Mouse (Mus musculus): ENCODE measurements around the gene Pacsin1. TPM values are rescaled to one million over a fixed set of nuclear protein-coding genes. Genes with fewer than 3 reads are reported as not detected.

Gene Pacsin1
- polyA plus RNA-seq, 1 experiment from 2014 or later: 3.4 TPM

GRCm38 (mm10) chr17:27725011-27725410 lies 69.7 kb downstream of the Pacsin1 start:
- peak overlapping the region; percentile 78 for H3K27ac ChIP-seq
- H3K4me3 ChIP-seq: peak overlapping the region; percentile 19; the same call in 1 of the 2 replicates
- no peak for DNase-seq (ENCODE audit: low spot score)

GRCm38 (mm10) chr17:27725412-27725811 lies 70.1 kb downstream of the Pacsin1 start:
- Histone ChIP-seq H3K9me3 (0 out of 2 replicates have a peak, but pooled peaks cover 3% of the 10 kb centered on the region), H3K36me3 (no peaks in the 10 kb centered on the region), H3K4me1 (replicated peaks) (peaks cover 50% of the 10 kb centered on the region), H3K27ac (peak overlapping the region; percentile 78), H3K4me3 (peak overlapping the region; percentile 19; the same call in 1 of the 2 replicates), H3K27me3 (ENCODE audit: insufficient read depth, poor library complexity, severe bottlenecking) (peaks cover 10% of the 10 kb centered on the region)
- no peak for DNase-seq (ENCODE audit: low spot score)
- WGBS: 12% methylated on average over 10 of the region's 10 CpGs

More at GRCm38 (mm10) chr17:27725011-27725410, 69.7 kb downstream of the Pacsin1 start:
- Histone ChIP-seq H3K36me3 (no peaks in the 10 kb centered on the region), H3K9me3 (no peaks in the 10 kb centered on the region), H3K27me3 (ENCODE audit: insufficient read depth, poor library complexity, severe bottlenecking) (peaks cover 10% of the 10 kb centered on the region), H3K4me1 (replicated peaks) (peaks cover 54% of the 10 kb centered on the region)
- 28% methylated on average over 10 of the region's 10 CpGs for WGBS

- WGBS: 58% methylated on average over 7 of the region's 7 CpGs
- no peak for DNase-seq (ENCODE audit: low spot score)
- H3K36me3 ChIP-seq: no peaks in the 10 kb centered on the region
- H3K27ac ChIP-seq: 0 out of 2 replicates have a peak overlapping the region, but pooled peaks have one; percentile 78
- peaks cover 39% of the 10 kb centered on the region for H3K4me1 ChIP-seq (replicated peaks)
- peaks cover 2% of the 10 kb centered on the region; the same call in 1 of the 2 replicates for H3K27me3 ChIP-seq (ENCODE audit: insufficient read depth, poor library complexity, severe bottlenecking)
- 0 out of 2 replicates have a peak overlapping the region, but pooled peaks have one; percentile 2 for H3K4me3 ChIP-seq
- 0 out of 2 replicates have a peak, but pooled peaks cover 5% of the 10 kb centered on the region for H3K9me3 ChIP-seq
These were observed 71.2 kb downstream of the Pacsin1 start for GRCm38 (mm10) chr17:27726527-27726926.

GRCm38 (mm10) chr17:27728770-27729169 lies 73.5 kb downstream of the Pacsin1 start, which contains the start of gene Spdef:
Spdef (minus strand) TSS chr17:27728955.
- H3K27ac ChIP-seq: no peak within 1 kb of the TSS
- H3K27me3 ChIP-seq (ENCODE audit: insufficient read depth, poor library complexity, severe bottlenecking): peaks cover 2% of the 10 kb centered on the region; the same call in 1 of the 2 replicates
- 0 out of 2 replicates have a peak, but pooled peaks cover 5% of the 10 kb centered on the region for H3K9me3 ChIP-seq
- peaks cover 32% of the 10 kb centered on the region for H3K4me1 ChIP-seq (replicated peaks)
- WGBS: 80% methylated on average over 10 of the region's 10 CpGs
- no peak for DNase-seq (ENCODE audit: low spot score)
- no peak within 1 kb of the TSS for H3K4me3 ChIP-seq
- no peaks in the 10 kb centered on the region for H3K36me3 ChIP-seq

- no peak for DNase-seq (ENCODE audit: low spot score)
- H3K4me1 ChIP-seq (replicated peaks): peaks cover 11% of the 10 kb centered on the region
- 88% methylated on average over 5 of the region's 5 CpGs for WGBS
- no peaks in the 10 kb centered on the region for H3K36me3 ChIP-seq
- H3K27me3 ChIP-seq (ENCODE audit: insufficient read depth, poor library complexity, severe bottlenecking): no peaks in the 10 kb centered on the region
- H3K4me3 ChIP-seq: no peak overlapping the region
- no peak overlapping the region for H3K27ac ChIP-seq
- H3K9me3 ChIP-seq: 0 out of 2 replicates have a peak, but pooled peaks cover 5% of the 10 kb centered on the region
These were observed 76.8 kb downstream of the Pacsin1 start for GRCm38 (mm10) chr17:27732152-27732551.

- DNase-seq (ENCODE audit: low spot score): no peak
- WGBS: 91% methylated on average over 3 of the region's 3 CpGs
- Histone ChIP-seq H3K9me3 (0 out of 2 replicates have a peak, but pooled peaks cover 5% of the 10 kb centered on the region), H3K4me1 (replicated peaks) (peaks cover 11% of the 10 kb centered on the region), H3K36me3 (no peaks in the 10 kb centered on the region), H3K4me3 (no peak overlapping the region), H3K27me3 (ENCODE audit: insufficient read depth, poor library complexity, severe bottlenecking) (no peaks in the 10 kb centered on the region), H3K27ac (no peak overlapping the region)
These were observed 77.4 kb downstream of the Pacsin1 start for GRCm38 (mm10) chr17:27732694-27733093.

- Histone ChIP-seq H3K4me1 (replicated peaks) (peaks cover 15% of the 10 kb centered on the region), H3K36me3 (no peaks in the 10 kb centered on the region), H3K27ac (peak overlapping the region; percentile 14), H3K9me3 (0 out of 2 replicates have a peak, but pooled peaks cover 5% of the 10 kb centered on the region), H3K4me3 (no peak overlapping the region), H3K27me3 (ENCODE audit: insufficient read depth, poor library complexity, severe bottlenecking) (no peaks in the 10 kb centered on the region)
- 18% methylated on average over 13 of the region's 13 CpGs for WGBS
- no peak for DNase-seq (ENCODE audit: low spot score)
These were observed 79.2 kb downstream of the Pacsin1 start for GRCm38 (mm10) chr17:27734344-27735073.

- WGBS: 95% methylated on average over 6 of the region's 6 CpGs
- no peaks in the 10 kb centered on the region for H3K9me3 ChIP-seq
- H3K27ac ChIP-seq: no peak overlapping the region
- H3K4me3 ChIP-seq: no peak overlapping the region
- peaks cover 8% of the 10 kb centered on the region; the same call in 1 of the 2 replicates for H3K4me1 ChIP-seq (replicated peaks)
- H3K36me3 ChIP-seq: peaks cover under 1% of the 10 kb centered on the region; the same call in 1 of the 2 replicates
- no peak for DNase-seq (ENCODE audit: low spot score)
- no peaks in the 10 kb centered on the region for H3K27me3 ChIP-seq (ENCODE audit: insufficient read depth, poor library complexity, severe bottlenecking)
These were observed 85.7 kb downstream of the Pacsin1 start for GRCm38 (mm10) chr17:27740961-27741360.

GRCm38 (mm10) chr17:27746446-27746845 lies 91.1 kb downstream of the Pacsin1 start:
- Histone ChIP-seq H3K27ac (no peak overlapping the region), H3K9me3 (no peaks in the 10 kb centered on the region), H3K36me3 (peaks cover 20% of the 10 kb centered on the region), H3K4me3 (no peak overlapping the region), H3K4me1 (replicated peaks) (peaks cover 8% of the 10 kb centered on the region; the same call in 1 of the 2 replicates), H3K27me3 (ENCODE audit: insufficient read depth, poor library complexity, severe bottlenecking) (no peaks in the 10 kb centered on the region)
- 74% methylated on average over 4 of the region's 4 CpGs for WGBS
- DNase-seq (ENCODE audit: low spot score): no peak

- peaks cover 8% of the 10 kb centered on the region; the same call in 1 of the 2 replicates for H3K4me1 ChIP-seq (replicated peaks)
- no peak for DNase-seq (ENCODE audit: low spot score)
- 85% methylated on average over 2 of the region's 2 CpGs for WGBS
These were observed 92.8 kb downstream of the Pacsin1 start for GRCm38 (mm10) chr17:27748123-27748522.

GRCm38 (mm10) chr17:27750451-27750942 lies 95.2 kb downstream of the Pacsin1 start:
- H3K27me3 ChIP-seq (ENCODE audit: insufficient read depth, poor library complexity, severe bottlenecking): no peaks in the 10 kb centered on the region
- no peak overlapping the region for H3K4me3 ChIP-seq
- WGBS: 89% methylated on average over 6 of the region's 6 CpGs
- H3K27ac ChIP-seq: no peak overlapping the region
- peaks cover 49% of the 10 kb centered on the region for H3K36me3 ChIP-seq
- H3K9me3 ChIP-seq: no peaks in the 10 kb centered on the region
- DNase-seq (ENCODE audit: low spot score): no peak
- H3K4me1 ChIP-seq (replicated peaks): peaks cover 14% of the 10 kb centered on the region

More at GRCm38 (mm10) chr17:27748123-27748522, 92.8 kb downstream of the Pacsin1 start:
- Histone ChIP-seq H3K27ac (no peak overlapping the region), H3K27me3 (ENCODE audit: insufficient read depth, poor library complexity, severe bottlenecking) (no peaks in the 10 kb centered on the region), H3K9me3 (no peaks in the 10 kb centered on the region), H3K36me3 (peaks cover 36% of the 10 kb centered on the region), H3K4me3 (no peak overlapping the region)

GRCm38 (mm10) chr17:27751314-27752202 lies 96.2 kb downstream of the Pacsin1 start:
- no peak for DNase-seq (ENCODE audit: low spot score)
- Histone ChIP-seq H3K27me3 (ENCODE audit: insufficient read depth, poor library complexity, severe bottlenecking) (no peaks in the 10 kb centered on the region), H3K4me1 (replicated peaks) (peaks cover 22% of the 10 kb centered on the region), H3K4me3 (no peak overlapping the region), H3K27ac (no peak overlapping the region), H3K36me3 (peaks cover 42% of the 10 kb centered on the region), H3K9me3 (no peaks in the 10 kb centered on the region)
- 87% methylated on average over 8 of the region's 8 CpGs for WGBS

All from hindbrain, embryonic 10.5 days (tissue).